Mouse (Mus musculus): ENCODE measurements around the gene Ankrd13d. TPM values are rescaled to one million over a fixed set of nuclear protein-coding genes. Genes with fewer than 3 reads are reported as not detected.

Ankrd13d gene
- polyA plus RNA-seq, 1 experiment: 0.38 TPM

GRCm38 (mm10) chr19:4227446-4227845 lies 55.5 kb downstream of the Ankrd13d start:
- H3K9me3 ChIP-seq (ENCODE audit: control insufficient read depth, low read length): no peaks in the 10 kb centered on the region
- TF ChIP-seq TAL1 (IDR thresholded peaks at IDR 0.05; ENCODE audit: low read length): no peak
- no peak for TF ChIP-seq GATA1 (IDR thresholded peaks at IDR 0.05; ENCODE audit: low read length)
- no peak overlapping the region for H3K4me3 ChIP-seq (replicated peaks)
- peaks cover 44% of the 10 kb centered on the region for H3K27me3 ChIP-seq (ENCODE audit: control insufficient read depth)
- H3K36me3 ChIP-seq (ENCODE audit: control insufficient read depth): no peaks in the 10 kb centered on the region
- H3K4me1 ChIP-seq (ENCODE audit: control insufficient read depth): peaks cover 45% of the 10 kb centered on the region

- H3K36me3 ChIP-seq (ENCODE audit: control insufficient read depth): no peaks in the 10 kb centered on the region
- H3K9me3 ChIP-seq (ENCODE audit: control insufficient read depth, low read length): no peaks in the 10 kb centered on the region
- no peak overlapping the region for H3K4me3 ChIP-seq (replicated peaks)
- H3K4me1 ChIP-seq (ENCODE audit: control insufficient read depth): peaks cover 42% of the 10 kb centered on the region
- H3K27me3 ChIP-seq (ENCODE audit: control insufficient read depth): peaks cover 50% of the 10 kb centered on the region
- TF ChIP-seq GATA1 (IDR thresholded peaks at IDR 0.05; ENCODE audit: low read length) (no peak), TAL1 (IDR thresholded peaks at IDR 0.05; ENCODE audit: low read length) (no peak)
Observed at GRCm38 (mm10) chr19:4226779-4227178, 56.2 kb downstream of the Ankrd13d start.

GRCm38 (mm10) chr19:4222165-4222564 lies 60.8 kb downstream of the Ankrd13d start:
- TF ChIP-seq GATA1 (IDR thresholded peaks at IDR 0.05; ENCODE audit: low read length) (no peak), TAL1 (IDR thresholded peaks at IDR 0.05; ENCODE audit: low read length) (no peak)
- H3K9me3 ChIP-seq (ENCODE audit: control insufficient read depth, low read length): no peaks in the 10 kb centered on the region
- no peaks in the 10 kb centered on the region for H3K36me3 ChIP-seq (ENCODE audit: control insufficient read depth)
- H3K4me1 ChIP-seq (ENCODE audit: control insufficient read depth): peaks cover 29% of the 10 kb centered on the region
- H3K4me3 ChIP-seq (replicated peaks): no peak overlapping the region
- H3K27me3 ChIP-seq (ENCODE audit: control insufficient read depth): peaks cover 83% of the 10 kb centered on the region

GRCm38 (mm10) chr19:4220957-4221743 lies 61.8 kb downstream of the Ankrd13d start:
- TF ChIP-seq TAL1 (IDR thresholded peaks at IDR 0.05; ENCODE audit: low read length) (no peak), GATA1 (IDR thresholded peaks at IDR 0.05; ENCODE audit: low read length) (no peak)
- H3K4me1 ChIP-seq (ENCODE audit: control insufficient read depth): peaks cover 29% of the 10 kb centered on the region
- H3K36me3 ChIP-seq (ENCODE audit: control insufficient read depth): no peaks in the 10 kb centered on the region
- H3K9me3 ChIP-seq (ENCODE audit: control insufficient read depth, low read length): no peaks in the 10 kb centered on the region; the same call in 1 of the 2 replicates
- no peak overlapping the region for H3K4me3 ChIP-seq (replicated peaks)
- peaks cover 85% of the 10 kb centered on the region for H3K27me3 ChIP-seq (ENCODE audit: control insufficient read depth)

- H3K27me3 ChIP-seq (ENCODE audit: control insufficient read depth): peaks cover 87% of the 10 kb centered on the region
- peaks cover 29% of the 10 kb centered on the region for H3K4me1 ChIP-seq (ENCODE audit: control insufficient read depth)
Observed at GRCm38 (mm10) chr19:4220416-4220815, 62.5 kb downstream of the Ankrd13d start.

More at GRCm38 (mm10) chr19:4220416-4220815, 62.5 kb downstream of the Ankrd13d start:
- H3K9me3 ChIP-seq (ENCODE audit: control insufficient read depth, low read length): no peaks in the 10 kb centered on the region; the same call in 1 of the 2 replicates
- H3K36me3 ChIP-seq (ENCODE audit: control insufficient read depth): no peaks in the 10 kb centered on the region
- no peak overlapping the region for H3K4me3 ChIP-seq (replicated peaks)
- TF ChIP-seq TAL1 (IDR thresholded peaks at IDR 0.05; ENCODE audit: low read length) (no peak), GATA1 (IDR thresholded peaks at IDR 0.05; ENCODE audit: low read length) (no peak)

Other genes with a start within 250 kb of the Ankrd13d start
- gene Gstp1, start 245.2 kb downstream of the Ankrd13d start, polyA plus RNA-seq (2012): 14.9 and 28.9 TPM in 2 replicates
- not detected in 2 replicates for gene Gstp2, start 237.1 kb downstream of the Ankrd13d start, polyA plus RNA-seq (2012)
- gene Gstp3, start 223.6 kb downstream of the Ankrd13d start, polyA plus RNA-seq (2012): 1.3 TPM in 2 replicates
- not detected in 2 replicates for gene Cabp2, start 201.6 kb downstream of the Ankrd13d start, polyA plus RNA-seq (2012)
- 11.2 and 12.1 TPM in 2 replicates for gene Cdk2ap2, start 186.0 kb downstream of the Ankrd13d start, polyA plus RNA-seq (2012)
- 0.66 and 0.94 TPM in 2 replicates for gene Pitpnm1, start 183.1 kb downstream of the Ankrd13d start, polyA plus RNA-seq (2012)
- 23.9 and 25.1 TPM in 2 replicates for gene Aip, start 157.3 kb downstream of the Ankrd13d start, polyA plus RNA-seq (2012)
- gene Gpr152, start 143.3 kb downstream of the Ankrd13d start, polyA plus RNA-seq (2012): 0.01 TPM in 1 of 2 replicates, not detected in the other
- gene Cabp4, start 139.1 kb downstream of the Ankrd13d start, polyA plus RNA-seq (2012): 0.05 TPM in 2 replicates
- gene Coro1b, start 134.5 kb downstream of the Ankrd13d start, polyA plus RNA-seq (2012): 6.2 and 7.5 TPM in 2 replicates
- gene Ptprcap, start 129.5 kb downstream of the Ankrd13d start, polyA plus RNA-seq (2012): 5.6 and 7.7 TPM in 2 replicates
- 24.5 and 32.5 TPM in 2 replicates for gene Rps6kb2, start 119.8 kb downstream of the Ankrd13d start, polyA plus RNA-seq (2012)
- not detected in 2 replicates for gene Carns1, start 107.7 kb downstream of the Ankrd13d start, polyA plus RNA-seq (2012)
- 0.18 and 0.22 TPM in 2 replicates for gene Tbc1d10c, start 91.9 kb downstream of the Ankrd13d start, polyA plus RNA-seq (2012)
- gene Ppp1ca, start 91.1 kb downstream of the Ankrd13d start, polyA plus RNA-seq (2012): 42.7 and 52.0 TPM in 2 replicates
- 2.6 and 3.9 TPM in 2 replicates for gene Rad9a, start 81.5 kb downstream of the Ankrd13d start, polyA plus RNA-seq (2012)
- not detected in 2 replicates for gene Clcf1, start 68.9 kb downstream of the Ankrd13d start, polyA plus RNA-seq (2012)
- gene AC109138.7, start 68.8 kb downstream of the Ankrd13d start, polyA plus RNA-seq (2012): 0.22 TPM in 1 of 2 replicates, not detected in the other
- 0.49 and 0.74 TPM in 2 replicates for gene Pold4, start 51.2 kb downstream of the Ankrd13d start, polyA plus RNA-seq (2012)
- 0.19 and 0.24 TPM in 2 replicates for gene Ssh3, start 14.0 kb downstream of the Ankrd13d start, polyA plus RNA-seq (2012)
- gene Grk2, start 23.1 kb upstream of the Ankrd13d start, polyA plus RNA-seq (2012): 20.9 and 22.2 TPM in 2 replicates
- gene Kdm2a, start 115.1 kb upstream of the Ankrd13d start, polyA plus RNA-seq (2012): 1.3 and 2.7 TPM in 2 replicates
- gene Rhod, start 156.3 kb upstream of the Ankrd13d start, polyA plus RNA-seq (2012): not detected in 2 replicates
- gene Syt12, start 194.3 kb upstream of the Ankrd13d start, polyA plus RNA-seq (2012): not detected in 2 replicates
- gene 2010003K11Rik, start 215.4 kb upstream of the Ankrd13d start, polyA plus RNA-seq (2012): not detected in 2 replicates
- 18.5 and 18.7 TPM in 2 replicates for gene Pcx, start 227.3 kb upstream of the Ankrd13d start, polyA plus RNA-seq (2012)

Data from erythroblast, embryonic 14.5 days (primary cell).